Mouse (Mus musculus) cerebellum, adult 11 months (tissue): Measurements from ENCODE around the gene Cpvl.

Experiments used
- DNase-seq: peaks from one replicate; pipeline ENCODE4 v3.0.0; 2022

Gene Cpvl

GRCm38 (mm10) chr6:53880530-53881234 is 97.8 kb downstream of the Cpvl start:
- peak; percentile 9 for DNase-seq

GRCm38 (mm10) chr6:53879567-53879966 is 98.9 kb downstream of the Cpvl start:
- no peak for DNase-seq

DNA sequence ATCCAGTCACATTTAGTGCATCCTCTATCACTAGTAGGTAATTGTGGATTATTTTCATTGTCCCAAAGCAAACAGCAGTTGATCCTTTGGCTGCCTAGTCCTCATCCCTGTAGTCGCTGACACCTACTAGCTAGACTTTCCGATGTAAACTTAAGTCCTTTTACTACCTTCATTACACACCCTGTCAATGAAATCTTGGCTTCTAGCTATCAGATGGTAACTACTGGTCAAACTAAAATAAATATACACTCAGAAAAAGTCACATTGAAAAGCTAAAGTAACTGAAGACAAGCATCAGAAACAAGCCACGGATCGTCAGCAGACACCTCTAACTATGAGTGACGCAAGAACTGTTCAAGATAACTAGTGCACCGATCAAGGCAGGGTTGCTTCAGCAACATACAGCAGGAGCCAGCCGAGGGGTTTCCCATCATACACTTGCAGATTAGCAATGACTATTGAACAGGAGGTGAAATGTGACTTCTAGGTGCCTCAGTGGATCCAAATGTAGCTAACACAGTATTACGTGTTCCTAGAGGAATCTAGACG is 103.5 kb downstream of the Cpvl start:
- DNase-seq, result no peak

DNA sequence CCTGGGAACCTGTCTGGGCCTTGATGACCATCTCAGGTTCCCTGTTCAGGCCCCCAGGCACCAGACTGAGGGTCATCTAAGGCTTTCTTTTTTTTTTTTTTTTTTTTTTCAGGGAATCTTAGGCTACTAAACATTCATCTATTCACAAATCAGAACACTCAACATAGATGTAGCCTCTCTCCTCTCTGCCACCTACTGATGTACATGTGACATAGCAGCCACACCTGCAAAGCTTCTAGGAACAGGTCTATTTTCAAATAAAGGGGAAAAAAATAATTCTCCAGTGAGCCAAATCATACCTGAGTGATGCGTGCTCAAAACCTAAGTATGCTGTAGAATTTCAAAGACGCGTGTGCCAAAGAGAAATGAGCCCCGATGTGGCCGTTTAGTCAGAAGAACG is 106.6 kb downstream of the Cpvl start:
- DNase-seq, result no peak

DNA sequence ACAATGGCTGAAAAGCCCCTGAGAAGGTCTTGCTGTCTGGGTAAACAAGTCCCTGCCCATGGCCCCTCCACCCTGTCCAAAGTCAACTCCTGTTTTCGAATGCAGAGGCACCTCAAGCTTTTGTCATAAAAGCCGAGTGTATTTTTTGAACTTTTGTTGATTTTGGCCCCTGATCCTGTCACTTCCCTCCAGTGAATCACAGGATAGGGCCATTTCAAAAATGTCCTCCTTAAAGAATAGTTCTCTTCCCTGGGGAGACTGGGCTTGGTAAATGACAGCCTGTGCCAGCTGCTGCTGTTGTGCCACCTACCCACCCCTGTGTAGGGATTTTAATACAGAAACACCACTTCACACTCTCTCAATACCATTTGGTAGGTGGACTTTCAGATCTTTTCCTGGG is 115.5 kb downstream of the Cpvl start:
- no peak for DNase-seq

- DNase-seq, result no peak
These were observed 119.4 kb downstream of the Cpvl start for GRCm38 (mm10) chr6:53859106-53859505.

- no peak for DNase-seq
These were observed 120.6 kb downstream of the Cpvl start for GRCm38 (mm10) chr6:53857822-53858221.

DNA sequence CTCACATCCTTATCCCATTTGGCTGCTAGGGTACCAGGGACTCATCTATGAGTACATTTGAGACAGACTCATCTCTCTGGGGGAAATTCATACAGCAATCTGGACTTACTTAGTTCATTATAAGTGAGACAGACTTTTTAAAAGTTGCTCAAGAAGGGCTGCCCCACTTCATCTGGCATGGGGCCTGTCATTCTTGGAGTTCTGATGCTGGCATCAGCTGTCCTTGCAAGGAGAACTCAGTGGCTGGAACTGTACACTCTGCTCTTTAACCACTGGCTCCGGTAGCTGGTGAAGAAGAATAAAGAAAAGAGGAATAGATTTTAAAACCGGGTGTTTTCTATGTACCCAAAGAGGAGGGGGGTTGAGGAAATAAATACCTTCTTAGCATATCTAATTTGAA is 121.7 kb downstream of the Cpvl start:
- DNase-seq, result no peak

DNA sequence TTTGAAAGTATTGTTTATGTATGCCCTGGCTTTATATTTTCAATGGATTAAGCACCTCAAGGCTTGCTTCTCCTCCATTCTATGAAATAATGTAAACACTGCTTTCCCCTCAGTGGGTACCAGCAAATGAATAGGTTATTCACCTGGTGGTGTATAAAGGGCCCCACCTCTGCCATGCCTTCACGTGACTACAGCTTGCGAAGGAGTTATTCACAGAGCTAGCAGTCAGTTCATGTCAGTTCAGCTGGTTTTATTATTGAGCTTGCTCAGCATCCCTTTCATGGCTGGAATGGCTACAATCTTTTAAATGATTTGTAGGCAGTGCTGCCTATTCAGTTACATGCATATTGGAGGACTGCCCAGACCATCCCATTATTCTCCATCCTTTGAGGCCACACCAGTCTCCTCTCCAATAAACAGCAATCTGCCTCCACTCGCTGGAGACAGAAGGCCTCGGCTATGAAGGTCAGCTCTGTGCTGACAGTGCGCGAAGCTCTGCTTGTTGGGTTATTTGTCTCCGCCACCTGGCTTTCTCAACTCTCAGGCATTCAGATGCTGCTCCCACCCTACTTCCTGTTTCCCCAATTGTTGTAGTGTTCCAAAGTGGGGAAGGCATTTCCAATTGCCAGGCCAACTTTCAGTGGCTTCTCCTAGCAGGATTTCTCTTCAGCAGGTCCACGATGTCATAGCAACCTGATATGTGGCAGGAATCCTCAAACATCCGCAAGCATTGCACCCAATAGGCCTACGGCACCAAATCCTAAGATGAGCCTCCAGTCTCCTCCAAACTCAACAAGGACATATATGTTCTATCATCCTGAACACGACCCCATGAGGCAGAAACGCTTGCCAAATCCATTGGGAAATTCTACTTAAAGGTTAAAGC is 123.3 kb downstream of the Cpvl start:
- no peak for DNase-seq

GRCm38 (mm10) chr6:53854226-53854625 is 124.2 kb downstream of the Cpvl start:
- no peak for DNase-seq

DNA sequence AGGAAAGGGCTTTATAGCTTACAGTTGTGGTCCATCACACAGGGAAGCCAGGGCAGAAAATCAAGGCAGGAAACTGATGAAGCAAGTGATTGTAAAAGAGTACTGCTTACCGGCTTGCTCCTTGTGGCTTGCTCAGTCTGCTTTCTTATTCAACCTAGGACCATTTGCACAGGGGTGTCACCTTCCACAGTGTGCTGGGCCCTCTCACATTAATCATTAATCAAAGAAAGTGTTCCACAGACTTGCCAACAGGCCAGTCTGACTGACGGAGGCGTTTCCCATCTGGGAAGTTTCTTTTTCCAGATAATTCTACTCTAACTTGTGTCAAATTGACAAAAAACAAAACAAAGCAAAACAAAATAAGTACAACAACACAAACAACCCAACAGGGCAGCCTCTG is 124.9 kb downstream of the Cpvl start:
- no peak for DNase-seq

DNA sequence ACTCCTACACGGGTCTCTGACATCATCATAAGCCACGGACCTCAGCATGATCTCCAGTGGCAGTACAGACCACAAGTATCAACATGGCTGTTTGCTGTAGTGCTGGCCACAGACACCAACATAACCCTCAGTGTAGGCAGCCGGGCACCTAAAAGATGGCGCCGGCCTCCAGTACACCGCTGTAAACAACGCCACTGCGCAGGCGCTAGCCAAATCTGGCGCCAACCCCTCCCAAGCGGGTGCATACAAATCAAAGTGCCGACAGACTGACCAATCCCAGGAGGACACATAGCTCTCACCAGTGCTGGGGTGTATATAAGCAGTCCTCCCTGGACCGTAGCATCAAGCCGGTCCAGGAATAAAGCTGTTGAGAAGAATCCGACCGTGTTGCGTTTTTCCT is 133.8 kb downstream of the Cpvl start:
- no peak for DNase-seq

- no peak for DNase-seq
These were observed 153.3 kb downstream of the Cpvl start for GRCm38 (mm10) chr6:53825213-53825612.
